ENCODE assay signal across 18 mouse cellular contexts in the genomic region with DNA sequence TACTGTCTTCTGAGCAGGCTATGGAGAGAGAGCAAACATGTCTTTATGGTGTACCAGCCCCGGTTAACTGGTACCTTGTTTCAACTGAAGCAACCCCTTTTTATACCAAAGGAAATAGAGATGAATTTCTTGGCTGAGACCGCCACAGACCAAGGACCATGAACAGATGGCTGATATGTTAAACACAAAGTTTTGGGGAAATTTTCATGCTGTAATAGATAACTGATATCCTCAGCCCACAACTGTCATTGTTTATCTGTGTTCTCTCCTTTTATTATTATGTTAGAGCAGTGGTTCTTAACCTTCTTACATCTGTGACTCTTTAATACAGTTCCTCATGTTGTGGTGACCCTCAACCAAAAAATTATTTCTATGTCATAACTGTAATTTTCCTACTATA. TPM values are rescaled to one million over a fixed set of nuclear protein-coding genes. Genes with fewer than 3 reads are reported as not detected.
DNase-seq lines count a peak whose midpoint lies in the region; ATAC-seq and TF ChIP-seq lines count a peak whose summit lies in the region.
"Had no signal": no experiment of that assay in that cellular context is flagged by ENCODE, and none has a peak within 500 bp of the region (broad histone marks: within the 10 kb centered on the region; RNA-seq: fewer than 3 reads in every experiment).

No protein-coding gene starts in this region.

- peak; percentile 78 for TF ChIP-seq EP300 in liver, embryonic 14.5 days (IDR thresholded peaks at IDR 0.05; ENCODE audit: low read depth)

- DNase-seq in MEL-GATA-1-ER (ENCODE audit: extremely low read depth, low read depth) (peak; percentile 49), liver (peak; percentile 6)
- peak in 1 of 3 experiments; percentile 20 for DNase-seq in liver, embryonic 14.5 days (ENCODE audit: low read depth in 3 of 3, low spot score in 3 of 3)
- no peak for DNase-seq in spleen, postnatal 14 days (ENCODE audit: low spot score in 2 of 2)
- DNase-seq in heart, adult 9 months (ENCODE audit: low spot score in 2 of 2), result no peak
- no peak for DNase-seq in thymus, adult 2 months
- DNase-seq: adrenal gland, postnatal 10 days; cerebellum, adult 2 months; cerebellum, postnatal 10 days; gastrocnemius, postnatal 25 days; heart, postnatal 10 days; heart, postnatal 4 days had no signal

- no peaks in the 10 kb centered on the region for H3K9me3 ChIP-seq in liver, embryonic 14.5 days (ENCODE audit: control insufficient read depth, low read length)
- H3K9me3 ChIP-seq: embryonic facial prominence, embryonic 12.5 days; hindbrain, embryonic 12.5 days had no signal

- H3K27ac ChIP-seq in liver, embryonic 14.5 days, result no peak overlapping the region
- H3K27ac ChIP-seq in thymus, adult 2 months (ENCODE audit: control insufficient read depth, insufficient read depth, low read length), result no peak overlapping the region
- H3K27ac ChIP-seq: embryonic facial prominence, embryonic 12.5 days; hindbrain, embryonic 12.5 days had no signal

- no peak overlapping the region for H3K4me3 ChIP-seq in liver, embryonic 14.5 days (ENCODE audit: insufficient read depth in 1 of 2, low read depth in 2 of 2, low read length in 2 of 2)
- H3K4me3 ChIP-seq in thymus, adult 2 months (ENCODE audit: control insufficient read depth, insufficient read depth, low read length), result no peak overlapping the region
- H3K4me3 ChIP-seq: embryonic facial prominence, embryonic 12.5 days; hindbrain, embryonic 12.5 days had no signal

- H3K4me2 ChIP-seq in liver, embryonic 14.5 days (ENCODE audit: low read depth), result peak overlapping the region; percentile 26
- H3K4me2 ChIP-seq: embryonic facial prominence, embryonic 12.5 days; hindbrain, embryonic 12.5 days had no signal

- no peaks in the 10 kb centered on the region for H3K36me3 ChIP-seq in liver, embryonic 14.5 days (replicated peaks; ENCODE audit: control insufficient read depth, insufficient read depth, low read depth)
- no peaks in the 10 kb centered on the region for H3K36me3 ChIP-seq in thymus, adult 2 months (ENCODE audit: control insufficient read depth, insufficient read depth, low read length)
- H3K36me3 ChIP-seq: embryonic facial prominence, embryonic 12.5 days; hindbrain, embryonic 12.5 days had no signal

- no peaks in the 10 kb centered on the region for H3K27me3 ChIP-seq in liver, embryonic 14.5 days (ENCODE audit: control insufficient read depth, insufficient read depth, low read length)
- H3K27me3 ChIP-seq in thymus, adult 2 months (ENCODE audit: control insufficient read depth, insufficient read depth, low read length), result no peaks in the 10 kb centered on the region
- H3K27me3 ChIP-seq: embryonic facial prominence, embryonic 12.5 days; hindbrain, embryonic 12.5 days had no signal

- peaks cover 18 to 20% of the 10 kb centered on the region in 2 experiments for H3K4me1 ChIP-seq in liver, embryonic 14.5 days (replicated peaks; ENCODE audit: control insufficient read depth in 2 of 2, insufficient read depth in 2 of 2, low read length in 1 of 2)
- no peaks in the 10 kb centered on the region for H3K4me1 ChIP-seq in thymus, adult 2 months (replicated peaks; ENCODE audit: control insufficient read depth, insufficient read depth, low read length)

- TF ChIP-seq CTCF in liver, embryonic 14.5 days (IDR thresholded peaks at IDR 0.05; ENCODE audit: low read depth), result no peak
- TF ChIP-seq CTCF in thymus, adult 2 months (IDR thresholded peaks at IDR 0.05; ENCODE audit: borderline replicate concordance, control insufficient read depth, extremely low read depth, insufficient read depth, low read length, poor library complexity), result no peak

- 12% methylated on average over 2 of the region's 2 CpGs for WGBS in liver, embryonic 14.5 days (ENCODE audit: insufficient replicate concordance)
- WGBS in thymus, adult 2 months, result 78% methylated on average over 2 of the region's 2 CpGs

- no peak overlapping the region for H3K9ac ChIP-seq in liver, embryonic 14.5 days (replicated peaks)
- H3K9ac ChIP-seq: embryonic facial prominence, embryonic 12.5 days; hindbrain, embryonic 12.5 days had no signal

- ATAC-seq in liver, embryonic 14.5 days (ENCODE audit: insufficient read depth), result peak; percentile 75; the same call in 1 of the 2 replicates
- ATAC-seq in megakaryocyte progenitor cell, adult 5-6 weeks (replicated peaks; ENCODE audit: poor library complexity), result peak; percentile 71
- ATAC-seq: forebrain, embryonic 16.5 days; hindbrain, embryonic 16.5 days; inflammation-experienced regulatory T-cells, adult 6 months had no signal

- no peak for TF ChIP-seq POLR2A in thymus, adult 2 months (IDR thresholded peaks at IDR 0.05; ENCODE audit: control insufficient read depth, extremely low read depth, insufficient read depth, low read length, poor library complexity)

RNA-seq across cellular contexts. Expression of gene Cep85l, which starts 46.8 kb away (rescaled TPM):
- polyA plus RNA-seq in liver, embryonic 14.5 days (2012; rRNA removed), result 1.2 TPM in 2 replicates
- 1.8 and 1.9 TPM in 2 replicates for polyA plus RNA-seq in liver, embryonic 14.5 days (2014; fragmentation: Nextera tagmentation; extraction: Ambion mirVana)
- 34.0 and 37.0 TPM in 2 replicates for total RNA-seq in megakaryocyte progenitor cell, adult 5-6 weeks (2015)
- total RNA-seq in megakaryocyte progenitor cell, adult 5-6 weeks (2017), result 34.9 and 44.2 TPM in 2 replicates
- 1.8 and 1.9 TPM in 2 replicates for polyA plus RNA-seq in thymus, adult 2 months (2012; rRNA removed)

Comparison
In these comparisons a context has a peak if more than half of its experiments do, and no peak if none do; other contexts are left out.
1. DNase-seq: peak in MEL-GATA-1-ER (single experiment) and liver (single experiment); none in spleen, postnatal 14 days (0 of 2), heart, adult 9 months (0 of 2) and thymus, adult 2 months (single experiment).